Mouse (Mus musculus): ENCODE measurements around the gene Adat3. TPM values are rescaled to one million over a fixed set of nuclear protein-coding genes. Genes with fewer than 3 reads are reported as not detected.
"Not testable (repeated sequence)": the region's sequence is repeated elsewhere in the genome, so short reads cannot be mapped to it uniquely, and the experiment has no call there.

The Adat3 gene
- polyA plus RNA-seq, 1 experiment from 2014 or later: 5.0 TPM

- no peak for ATAC-seq (ENCODE audit: low FRiP score)
- Histone ChIP-seq H3K36me3 (peaks cover 63% of the 10 kb centered on the region), H3K27ac (replicated peaks) (no peak overlapping the region), H3K4me3 (replicated peaks) (no peak overlapping the region), H3K4me1 (peaks cover 5% of the 10 kb centered on the region; the same call in 1 of the 2 replicates), H3K27me3 (replicated peaks) (no peaks in the 10 kb centered on the region), H3K9me3 (replicated peaks) (no peaks in the 10 kb centered on the region), H3K9ac (replicated peaks) (no peak overlapping the region), H3K4me2 (no peak overlapping the region)
- 93% methylated on average over 6 of the region's 6 CpGs for WGBS
Observed at GRCm38 (mm10) chr10:80635345-80635744, 32.7 kb downstream of the Adat3 start.

- H3K27ac ChIP-seq (replicated peaks): no peak overlapping the region
- H3K4me3 ChIP-seq (replicated peaks): no peak overlapping the region
- peaks cover 6% of the 10 kb centered on the region; the same call in 1 of the 2 replicates for H3K4me1 ChIP-seq
- H3K9me3 ChIP-seq (replicated peaks): no peaks in the 10 kb centered on the region
- H3K9ac ChIP-seq (replicated peaks): no peak overlapping the region
- H3K27me3 ChIP-seq (replicated peaks): no peaks in the 10 kb centered on the region
- H3K4me2 ChIP-seq: no peak overlapping the region
- no peak for ATAC-seq (ENCODE audit: low FRiP score)
- 94% methylated on average over 10 of the region's 10 CpGs for WGBS
- H3K36me3 ChIP-seq: peaks cover 60% of the 10 kb centered on the region
Observed at GRCm38 (mm10) chr10:80646936-80647335, 44.3 kb downstream of the Adat3 start.

- not testable (repeated sequence) for H3K4me3 ChIP-seq (replicated peaks); H3K4me2 ChIP-seq; H3K9ac ChIP-seq (replicated peaks); H3K9me3 ChIP-seq (replicated peaks); H3K27me3 ChIP-seq (replicated peaks); H3K27ac ChIP-seq (replicated peaks); ATAC-seq (ENCODE audit: low FRiP score)
- WGBS: 85% methylated on average over 6 of the region's 6 CpGs
- Histone ChIP-seq H3K36me3 (peaks cover 31% of the 10 kb centered on the region), H3K4me1 (peaks cover 26% of the 10 kb centered on the region)
Observed at GRCm38 (mm10) chr10:80649910-80650309, 47.2 kb downstream of the Adat3 start.

DNA sequence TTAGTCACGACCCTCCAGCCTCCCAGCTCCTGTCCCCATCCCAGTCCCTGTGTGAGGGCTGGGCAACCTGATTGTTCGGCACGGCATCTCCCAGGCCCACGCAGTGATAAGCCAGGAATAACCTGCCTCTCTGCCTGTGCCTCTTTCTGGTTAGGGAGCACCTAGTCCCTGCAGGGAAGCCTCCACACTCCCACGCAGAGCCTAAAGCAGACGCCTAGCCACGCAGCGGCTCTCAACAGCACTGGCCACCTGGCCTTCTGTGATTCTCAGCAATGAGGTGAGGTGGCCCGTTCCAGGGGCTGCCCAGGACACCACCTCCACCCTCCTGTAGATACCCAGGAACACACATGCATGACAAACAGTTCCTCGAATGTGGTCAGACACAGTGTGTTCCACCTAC, 47.7 kb downstream of the Adat3 start:
- Histone ChIP-seq H3K9ac (replicated peaks) (no peak overlapping the region), H3K4me2 (no peak overlapping the region), H3K4me3 (replicated peaks) (no peak overlapping the region), H3K27ac (replicated peaks) (no peak overlapping the region), H3K9me3 (replicated peaks) (no peaks in the 10 kb centered on the region), H3K36me3 (peaks cover 26% of the 10 kb centered on the region), H3K4me1 (peaks cover 31% of the 10 kb centered on the region), H3K27me3 (replicated peaks) (no peaks in the 10 kb centered on the region)
- 96% methylated on average over 10 of the region's 10 CpGs for WGBS
- ATAC-seq (ENCODE audit: low FRiP score): no peak

GRCm38 (mm10) chr10:80653156-80653720, 50.6 kb downstream of the Adat3 start:
- Histone ChIP-seq H3K27me3 (replicated peaks) (no peaks in the 10 kb centered on the region), H3K36me3 (0 out of 2 replicates have a peak, but pooled peaks cover 1% of the 10 kb centered on the region), H3K4me2 (no peak overlapping the region), H3K9ac (replicated peaks) (no peak overlapping the region), H3K9me3 (replicated peaks) (no peaks in the 10 kb centered on the region), H3K27ac (replicated peaks) (no peak overlapping the region), H3K4me1 (peaks cover 42% of the 10 kb centered on the region), H3K4me3 (replicated peaks) (no peak overlapping the region)
- WGBS: 85% methylated on average over 6 of the region's 6 CpGs
- no peak for ATAC-seq (ENCODE audit: low FRiP score)

GRCm38 (mm10) chr10:80654866-80655265, 52.2 kb downstream of the Adat3 start:
- Histone ChIP-seq H3K4me2 (peak overlapping the region; percentile 77), H3K9ac (replicated peaks) (peak overlapping the region; percentile 88; the same call in 1 of the 2 replicates), H3K27ac (replicated peaks) (no peak overlapping the region), H3K36me3 (no peaks in the 10 kb centered on the region), H3K4me3 (replicated peaks) (peak overlapping the region; percentile 83), H3K27me3 (replicated peaks) (no peaks in the 10 kb centered on the region), H3K9me3 (replicated peaks) (no peaks in the 10 kb centered on the region), H3K4me1 (peaks cover 41% of the 10 kb centered on the region)
- 83% methylated on average over 6 of the region's 6 CpGs for WGBS
- ATAC-seq (ENCODE audit: low FRiP score): no peak

GRCm38 (mm10) chr10:80655406-80656129, 52.9 kb downstream of the Adat3 start:
- H3K9ac ChIP-seq (replicated peaks): peak overlapping the region; percentile 88
- peak overlapping the region; percentile 77 for H3K4me2 ChIP-seq
- peak; percentile 42 for ATAC-seq (ENCODE audit: low FRiP score)
- H3K9me3 ChIP-seq (replicated peaks): no peaks in the 10 kb centered on the region
- no peaks in the 10 kb centered on the region for H3K36me3 ChIP-seq
- peak overlapping the region; percentile 94 for H3K27ac ChIP-seq (replicated peaks)
- peak overlapping the region; percentile 83 for H3K4me3 ChIP-seq (replicated peaks)
- 5% methylated on average over 12 of the region's 12 CpGs for WGBS
- H3K27me3 ChIP-seq (replicated peaks): no peaks in the 10 kb centered on the region
- peaks cover 41% of the 10 kb centered on the region for H3K4me1 ChIP-seq

GRCm38 (mm10) chr10:80656130-80656862, 53.6 kb downstream of the Adat3 start:
- Histone ChIP-seq H3K9me3 (replicated peaks) (no peaks in the 10 kb centered on the region), H3K36me3 (no peaks in the 10 kb centered on the region), H3K4me1 (peaks cover 41% of the 10 kb centered on the region), H3K9ac (replicated peaks) (peak overlapping the region; percentile 88), H3K4me3 (replicated peaks) (peak overlapping the region; percentile 83), H3K4me2 (peak overlapping the region; percentile 77), H3K27ac (replicated peaks) (peak overlapping the region; percentile 94), H3K27me3 (replicated peaks) (no peaks in the 10 kb centered on the region)
- 1% methylated on average over 63 of the region's 72 CpGs for WGBS
- ATAC-seq (ENCODE audit: low FRiP score): peak; percentile 91

DNA sequence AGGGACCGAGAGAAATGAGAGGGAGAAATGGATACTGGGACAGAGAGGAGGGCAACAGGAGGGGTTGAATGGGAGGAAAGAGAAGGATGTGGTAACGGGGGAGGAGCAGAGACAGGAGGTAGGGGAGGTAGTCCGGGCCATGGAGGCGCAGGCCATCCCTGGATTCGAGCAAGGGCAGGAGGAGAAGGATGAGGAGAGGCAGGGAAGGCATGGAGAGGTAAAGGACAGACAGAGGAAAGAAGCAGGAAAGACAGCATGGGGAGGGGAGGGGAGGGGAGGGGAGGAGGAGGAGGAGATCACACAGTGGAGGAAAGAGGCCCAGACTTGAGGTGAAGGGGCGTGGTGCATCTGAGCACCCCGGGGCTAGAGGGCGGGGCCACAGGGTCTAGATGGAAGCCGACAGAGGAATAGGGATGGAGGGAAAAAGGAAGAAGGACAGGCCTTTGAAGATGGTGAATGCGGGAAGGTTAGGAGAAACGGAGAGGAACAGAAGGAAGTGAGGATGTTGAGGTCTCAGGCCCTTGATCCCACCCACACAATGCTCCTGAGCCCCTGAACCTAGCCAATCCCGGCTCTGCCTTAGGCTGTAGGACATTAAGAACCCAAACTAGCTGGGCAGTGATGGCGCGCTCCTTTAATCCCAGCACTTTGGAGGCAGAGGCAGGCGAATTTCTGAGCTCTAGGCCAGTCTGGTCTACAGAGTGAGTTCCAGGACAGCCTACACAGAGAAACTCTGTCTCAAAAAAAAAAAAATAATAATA, 54.4 kb downstream of the Adat3 start, which contains the start of gene Btbd2:
TSS of gene Btbd2 (minus strand) at position 209 of the 761 bp plus-strand sequence.
- H3K4me1 ChIP-seq: peaks cover 41% of the 10 kb centered on the region
- H3K36me3 ChIP-seq: no peaks in the 10 kb centered on the region
- ATAC-seq (ENCODE audit: low FRiP score): peak; percentile 58
- no peaks in the 10 kb centered on the region for H3K9me3 ChIP-seq (replicated peaks)
- H3K27ac ChIP-seq (replicated peaks): peak within 1 kb of the TSS; percentile 94
- H3K4me2 ChIP-seq: peak within 1 kb of the TSS; percentile 77
- H3K9ac ChIP-seq (replicated peaks): peak within 1 kb of the TSS; percentile 88
- no peaks in the 10 kb centered on the region for H3K27me3 ChIP-seq (replicated peaks)
- WGBS: 19% methylated on average over 15 of the region's 15 CpGs
- H3K4me3 ChIP-seq (replicated peaks): peak within 1 kb of the TSS; percentile 83

Measured in neural tube, embryonic 15.5 days (tissue).